Mouse (Mus musculus) heart, adult 18-20 months (tissue): ENCODE measurements around the gene Olfr294. TPM values are rescaled to one million over a fixed set of nuclear protein-coding genes. Genes with fewer than 3 reads are reported as not detected.

ENCODE experiments used
- DNase-seq, 2 experiments: peaks; one replicate each; pipeline ENCODE4 v3.0.0; 2021 to 2022; ENCODE audit warnings: mixed read lengths in 1 of 2
- long read RNA-seq, 2 experiments: library from polyadenylated mRNA; stranded (forward); transcript quantifications; one replicate each; pipeline ENCODE4 v2.0.0; 2021
- total RNA-seq, 2 experiments: library from RNA; stranded (reverse); gene quantifications; 2 replicates each; pipeline ENCODE4 v1.2.3; 2021

The Olfr294 gene
- total RNA-seq = not detected
- long read RNA-seq, experiment 1 = 0 reads
- long read RNA-seq, experiment 2 = 0 reads

GRCm38 (mm10) chr7:86616543-86616942 lies at the start of gene Olfr294:
Olfr294 (minus strand) TSS chr7:86616643.
- no peak for DNase-seq

DNA sequence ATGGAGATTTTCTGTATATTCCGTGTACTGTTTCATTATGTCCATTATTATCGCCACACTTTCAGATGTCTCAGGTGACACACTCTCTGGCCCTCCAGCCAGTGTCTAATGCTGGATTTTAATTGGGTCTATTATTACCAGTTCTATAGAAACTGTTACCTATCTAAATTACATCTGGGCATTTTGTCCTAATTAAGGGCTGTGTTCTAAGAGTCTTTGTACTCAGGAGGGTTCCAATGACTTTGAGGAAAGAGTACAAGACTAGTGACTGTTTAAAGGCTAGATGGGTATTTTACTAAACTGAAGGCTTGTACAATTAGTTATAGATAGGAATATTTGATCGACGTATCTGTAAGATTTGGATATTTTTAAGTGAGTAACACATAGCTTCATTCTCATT lies 32.3 kb upstream of the Olfr294 start, which contains the start of gene Olfr293:
Gene Olfr293 (plus strand): TSS at position 301 of the 400 bp plus-strand sequence.
- DNase-seq = no peak

DNA sequence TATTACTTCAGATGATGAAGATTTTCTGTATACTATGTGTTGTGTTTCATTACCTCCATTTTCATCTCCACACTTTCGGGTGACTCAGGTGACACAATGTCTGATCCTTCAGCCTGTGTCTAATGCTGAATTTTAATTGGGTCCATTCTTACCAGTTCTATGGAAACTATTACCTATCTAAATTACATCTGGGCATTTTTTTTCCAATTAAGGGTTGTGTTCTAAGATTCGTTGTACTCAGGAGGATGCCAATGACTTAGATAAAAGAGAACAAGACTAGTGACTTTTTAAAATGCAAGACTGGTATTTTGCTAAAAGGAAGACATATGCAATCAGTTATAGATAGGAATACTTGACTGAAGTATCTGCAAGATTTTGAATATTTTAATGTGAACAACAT lies 32.9 kb downstream of the Olfr294 start, which contains the start of gene Olfr295:
Gene Olfr295 (plus strand): TSS at position 301 of the 400 bp plus-strand sequence.
- DNase-seq = no peak

Other genes starting within 250 kb of the Olfr294 start
- gene Olfr305, start 249.7 kb downstream of the Olfr294 start, total RNA-seq = not detected
- not detected for gene Olfr304, start 230.0 kb downstream of the Olfr294 start, total RNA-seq
- not detected for gene Olfr303, start 218.9 kb downstream of the Olfr294 start, total RNA-seq
- gene Olfr301, start 212.8 kb downstream of the Olfr294 start, total RNA-seq = not detected
- gene Olfr299, start 156.7 kb downstream of the Olfr294 start, total RNA-seq = not detected
- gene Olfr298, start 124.2 kb downstream of the Olfr294 start, total RNA-seq = not detected
- gene Olfr297, start 96.7 kb downstream of the Olfr294 start, total RNA-seq = not detected
- not detected for gene Olfr295, start 32.8 kb downstream of the Olfr294 start, total RNA-seq
- not detected for gene Olfr293, start 32.4 kb upstream of the Olfr294 start, total RNA-seq
- gene Olfr292, start 71.7 kb upstream of the Olfr294 start, total RNA-seq = not detected
- gene Folh1, start 159.3 kb upstream of the Olfr294 start, total RNA-seq = under 1 TPM; 0.15 to 0.20 TPM
- not detected for gene Vmn2r77, start 178.4 kb upstream of the Olfr294 start, total RNA-seq